Mouse (Mus musculus) cerebellum, adult 9-10 months (tissue): ENCODE data around the gene Aldoc.

Experiments used
- DNase-seq: peaks from one replicate; pipeline ENCODE4 v3.0.0; 2022

The Aldoc gene

GRCm38 (mm10) chr11:78364103-78364502 is 41.3 kb downstream of the Aldoc start:
- DNase-seq = no peak

- no peak for DNase-seq
Measured at GRCm38 (mm10) chr11:78367456-78368225, 44.9 kb downstream of the Aldoc start.

- no peak for DNase-seq
Measured at GRCm38 (mm10) chr11:78370389-78370788, 47.6 kb downstream of the Aldoc start.

GRCm38 (mm10) chr11:78371711-78372110 is 48.9 kb downstream of the Aldoc start:
- no peak for DNase-seq

GRCm38 (mm10) chr11:78372166-78372565 is 49.4 kb downstream of the Aldoc start:
- no peak for DNase-seq

- DNase-seq = no peak
Measured at GRCm38 (mm10) chr11:78372610-78373009, 49.8 kb downstream of the Aldoc start.

- no peak for DNase-seq
Measured at GRCm38 (mm10) chr11:78374147-78374546, 51.4 kb downstream of the Aldoc start.
